Mouse (Mus musculus) ES-Bruce4 (cell line): ENCODE measurements around the gene Coasy.

Experiments
- CTCF ChIP-seq: IDR thresholded peaks from one replicate; pipeline ENCODE4 v1.8.1; 2011; ENCODE audit warnings: low read depth, low read length
- POLR2A ChIP-seq: IDR thresholded peaks from one replicate; pipeline ENCODE4 v1.8.1; 2011; ENCODE audit warnings: low read length; ENCODE audit not compliant: insufficient read depth

- TF ChIP-seq CTCF: no peak
- no peak for TF ChIP-seq POLR2A
Measured at GRCm38 (mm10) chr11:101119131-101119760, 36.9 kb downstream of the Coasy start.
